Mouse (Mus musculus): ENCODE data around the gene Ssbp4. TPM values are rescaled to one million over a fixed set of nuclear protein-coding genes. Genes with fewer than 3 reads are reported as not detected.

Gene Ssbp4
- polyA plus RNA-seq, 1 experiment from 2014 or later: 100 TPM

- Histone ChIP-seq H3K27me3 (0 out of 2 replicates have a peak, but pooled peaks cover 2% of the 10 kb centered on the region), H3K4me2 (peak overlapping the region; percentile 93), H3K4me3 (peak overlapping the region; percentile 79; the same call in 1 of the 2 replicates), H3K27ac (no peak overlapping the region), H3K9ac (peak overlapping the region; percentile 90; the same call in 1 of the 2 replicates), H3K4me1 (peaks cover 52% of the 10 kb centered on the region), H3K36me3 (peaks cover 22% of the 10 kb centered on the region), H3K9me3 (no peaks in the 10 kb centered on the region)
- 81% methylated on average over 9 of the region's 9 CpGs for WGBS
- no peak for ATAC-seq (ENCODE audit: insufficient number of reproducible peaks, insufficient read depth, low FRiP score, low TSS enrichment, low read depth)
Measured at GRCm38 (mm10) chr8:70605871-70606779, 2.5 kb downstream of the Ssbp4 start.

- no peak for ATAC-seq (ENCODE audit: insufficient number of reproducible peaks, insufficient read depth, low FRiP score, low TSS enrichment, low read depth)
Measured at GRCm38 (mm10) chr8:70604558-70604957, 4.1 kb downstream of the Ssbp4 start.

DNA sequence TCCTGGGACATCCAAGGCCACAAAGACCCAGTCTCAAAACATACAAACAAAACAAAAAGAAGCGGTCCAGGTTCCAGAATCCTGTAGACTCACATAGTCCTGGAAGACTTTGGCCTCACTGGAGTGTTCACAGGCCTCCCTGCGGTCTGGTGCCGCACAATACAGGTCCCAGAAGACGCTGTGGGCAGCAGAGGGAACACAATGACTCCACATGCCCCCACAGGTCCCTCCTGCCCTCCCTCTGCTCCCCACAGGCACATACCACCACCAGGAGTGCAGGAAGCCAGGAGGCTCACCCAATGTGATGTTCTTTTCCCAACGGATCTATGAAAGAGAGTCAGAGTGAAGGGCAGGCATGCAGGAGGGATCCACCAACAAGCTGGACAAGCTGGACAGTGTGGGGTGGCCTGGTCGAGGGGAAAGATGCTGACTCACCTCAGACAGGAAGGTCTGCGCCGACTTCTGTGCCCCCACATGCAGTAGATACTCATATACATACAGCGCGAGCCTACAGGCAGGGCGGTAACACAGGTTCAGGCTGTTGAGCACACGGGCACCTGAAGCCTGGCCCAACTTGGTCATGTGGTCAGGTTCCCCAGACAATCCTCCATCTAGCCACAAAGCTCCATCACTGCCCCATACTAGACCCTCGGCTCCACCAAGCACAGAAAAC is 6.4 kb downstream of the Ssbp4 start:
- H3K9ac ChIP-seq: no peak overlapping the region

More at GRCm38 (mm10) chr8:70604558-70604957, 4.1 kb downstream of the Ssbp4 start:
- Histone ChIP-seq H3K27me3 (no peaks in the 10 kb centered on the region), H3K9me3 (no peaks in the 10 kb centered on the region), H3K36me3 (peaks cover 23% of the 10 kb centered on the region), H3K9ac (0 out of 2 replicates have a peak overlapping the region, but pooled peaks have one; percentile 12), H3K4me3 (no peak overlapping the region), H3K4me1 (peaks cover 48% of the 10 kb centered on the region), H3K4me2 (no peak overlapping the region), H3K27ac (no peak overlapping the region)
- 88% methylated on average over 7 of the region's 7 CpGs for WGBS

GRCm38 (mm10) chr8:70601271-70601649 is 7.4 kb downstream of the Ssbp4 start:
- peaks cover 6% of the 10 kb centered on the region; the same call in 1 of the 2 replicates for H3K27me3 ChIP-seq
- H3K4me1 ChIP-seq: peaks cover 54% of the 10 kb centered on the region
- H3K9me3 ChIP-seq: no peaks in the 10 kb centered on the region
- H3K4me3 ChIP-seq: peak overlapping the region; percentile 23
- no peak for ATAC-seq (ENCODE audit: insufficient number of reproducible peaks, insufficient read depth, low FRiP score, low TSS enrichment, low read depth)
- peak overlapping the region; percentile 35; the same call in 1 of the 2 replicates for H3K27ac ChIP-seq
- peak overlapping the region; percentile 57 for H3K4me2 ChIP-seq
- WGBS: under 1% methylated on average over 26 of the region's 26 CpGs
- peak overlapping the region; percentile 27; the same call in 1 of the 2 replicates for H3K9ac ChIP-seq
- peaks cover 41% of the 10 kb centered on the region for H3K36me3 ChIP-seq

More for the DNA sequence above, 6.4 kb downstream of the Ssbp4 start:
- WGBS: 93% methylated on average over 13 of the region's 13 CpGs
- H3K4me2 ChIP-seq: no peak overlapping the region
- H3K4me1 ChIP-seq: peaks cover 54% of the 10 kb centered on the region
- no peaks in the 10 kb centered on the region for H3K9me3 ChIP-seq
- H3K27me3 ChIP-seq: no peaks in the 10 kb centered on the region
- H3K36me3 ChIP-seq: peaks cover 31% of the 10 kb centered on the region
- H3K27ac ChIP-seq: no peak overlapping the region
- no peak for ATAC-seq (ENCODE audit: insufficient number of reproducible peaks, insufficient read depth, low FRiP score, low TSS enrichment, low read depth)
- no peak overlapping the region for H3K4me3 ChIP-seq

- no peak for ATAC-seq (ENCODE audit: insufficient number of reproducible peaks, insufficient read depth, low FRiP score, low TSS enrichment, low read depth)
- Histone ChIP-seq H3K9ac (peak overlapping the region; percentile 27; the same call in 1 of the 2 replicates), H3K9me3 (no peaks in the 10 kb centered on the region), H3K27ac (peak overlapping the region; percentile 35; the same call in 1 of the 2 replicates), H3K4me2 (peak overlapping the region; percentile 57), H3K36me3 (peaks cover 47% of the 10 kb centered on the region), H3K4me1 (peaks cover 55% of the 10 kb centered on the region), H3K4me3 (peak overlapping the region; percentile 23), H3K27me3 (peaks cover 6% of the 10 kb centered on the region; the same call in 1 of the 2 replicates)
- 23% methylated on average over 10 of the region's 10 CpGs for WGBS
Measured at GRCm38 (mm10) chr8:70600473-70601270, 8.0 kb downstream of the Ssbp4 start.

DNA sequence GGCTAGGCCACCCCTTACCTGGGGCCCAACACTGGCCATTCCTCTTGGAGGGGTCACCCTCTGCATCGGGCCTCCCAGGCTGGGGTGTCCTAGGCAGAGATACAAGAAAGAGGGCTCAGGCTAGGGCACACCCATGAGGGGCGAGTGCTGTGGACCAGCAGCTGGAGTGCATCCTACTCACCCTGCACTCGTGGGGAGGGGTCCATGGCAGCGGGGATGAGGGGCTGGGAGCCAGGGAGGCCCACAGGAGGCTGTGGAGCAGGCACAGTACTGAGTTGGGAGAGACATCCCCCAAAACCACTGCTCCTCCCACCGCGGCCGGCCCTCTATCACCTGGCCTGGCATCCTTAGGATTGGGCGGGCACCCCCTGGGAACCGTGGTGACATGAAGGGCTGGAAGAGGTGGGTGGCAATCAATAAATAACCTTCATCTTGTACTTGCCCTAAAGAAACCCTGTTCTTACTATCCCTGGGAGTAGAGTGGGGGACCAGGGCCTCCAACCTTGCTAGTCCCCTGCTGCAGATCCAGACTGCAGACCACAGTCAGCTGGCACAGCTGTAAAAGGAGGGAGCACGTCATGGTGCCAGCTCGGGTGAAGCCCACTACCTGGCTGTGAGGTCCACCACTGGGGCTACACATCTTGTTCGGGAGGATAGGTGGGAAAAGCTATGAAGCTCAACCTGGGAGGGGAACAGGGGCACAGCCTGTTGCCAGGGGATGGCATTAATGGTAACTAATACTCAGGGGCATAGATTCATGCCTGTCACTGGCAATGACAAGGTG is 9.0 kb downstream of the Ssbp4 start:
- Histone ChIP-seq H3K9ac (peak overlapping the region; percentile 85; the same call in 1 of the 2 replicates), H3K27ac (no peak overlapping the region), H3K36me3 (peaks cover 48% of the 10 kb centered on the region), H3K4me1 (peaks cover 64% of the 10 kb centered on the region), H3K4me3 (no peak overlapping the region), H3K9me3 (no peaks in the 10 kb centered on the region), H3K4me2 (no peak overlapping the region), H3K27me3 (peaks cover 6% of the 10 kb centered on the region; the same call in 1 of the 2 replicates)
- no peak for ATAC-seq (ENCODE audit: insufficient number of reproducible peaks, insufficient read depth, low FRiP score, low TSS enrichment, low read depth)
- 84% methylated on average over 12 of the region's 12 CpGs for WGBS

- H3K4me3 ChIP-seq: peak overlapping the region; percentile 55
- H3K36me3 ChIP-seq: peaks cover 45% of the 10 kb centered on the region
- H3K4me2 ChIP-seq: peak overlapping the region; percentile 89
- 12% methylated on average over 10 of the region's 10 CpGs for WGBS
- H3K4me1 ChIP-seq: peaks cover 66% of the 10 kb centered on the region
- peaks cover 6% of the 10 kb centered on the region; the same call in 1 of the 2 replicates for H3K27me3 ChIP-seq
- peak overlapping the region; percentile 85 for H3K9ac ChIP-seq
- no peak for ATAC-seq (ENCODE audit: insufficient number of reproducible peaks, insufficient read depth, low FRiP score, low TSS enrichment, low read depth)
- H3K9me3 ChIP-seq: no peaks in the 10 kb centered on the region
- H3K27ac ChIP-seq: peak overlapping the region; percentile 69; the same call in 1 of the 2 replicates
Measured at GRCm38 (mm10) chr8:70598722-70599121, 9.9 kb downstream of the Ssbp4 start.

GRCm38 (mm10) chr8:70598283-70598682 is 10.4 kb downstream of the Ssbp4 start:
- peaks cover 45% of the 10 kb centered on the region for H3K36me3 ChIP-seq
- WGBS: under 1% methylated on average over 29 of the region's 29 CpGs

DNA sequence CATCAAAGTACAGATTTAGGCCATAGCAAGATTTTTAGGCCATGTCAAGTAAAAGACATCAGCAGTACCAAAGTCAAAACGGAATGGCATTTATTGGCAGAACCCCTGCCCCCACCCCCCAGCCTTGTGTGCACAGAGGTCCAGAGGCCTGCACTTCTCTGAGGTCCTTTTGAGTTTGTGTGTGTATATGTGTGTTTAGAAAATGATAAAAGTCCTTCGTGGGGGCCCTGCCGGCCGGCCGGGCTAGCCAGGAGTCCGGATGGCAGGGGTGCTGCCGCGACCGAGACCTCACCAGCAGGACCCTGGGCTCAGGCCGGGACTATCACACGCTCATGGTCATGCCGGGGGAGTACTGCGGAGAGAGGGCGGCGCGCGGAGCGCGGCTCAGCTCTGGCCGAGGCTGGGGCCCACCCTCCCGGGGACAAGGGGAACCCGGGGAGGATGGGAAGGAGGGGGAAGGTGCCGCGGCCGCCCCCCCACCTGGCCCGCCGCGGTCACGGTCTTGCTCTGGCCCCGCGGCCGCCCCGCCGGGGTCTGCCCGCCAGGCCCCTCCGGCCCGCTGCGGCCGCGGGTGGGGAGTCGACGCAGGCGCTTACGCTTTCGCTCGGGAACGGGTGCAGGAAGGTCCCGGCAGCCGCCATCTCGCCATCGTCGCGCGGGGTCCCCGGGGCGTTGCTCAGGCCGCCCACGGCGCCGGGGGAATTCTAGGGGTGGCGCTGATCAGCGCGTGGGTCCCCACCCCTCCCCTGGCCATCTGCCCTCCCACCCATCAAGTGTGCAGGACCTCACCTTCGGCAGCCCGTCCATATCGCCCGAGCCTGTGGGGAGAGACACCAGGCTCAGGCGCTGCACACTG is 11.0 kb downstream of the Ssbp4 start:
- H3K27me3 ChIP-seq: peaks cover 6% of the 10 kb centered on the region; the same call in 1 of the 2 replicates
- peak overlapping the region; percentile 55 for H3K4me3 ChIP-seq
- H3K27ac ChIP-seq: peak overlapping the region; percentile 69
- peaks cover 74% of the 10 kb centered on the region for H3K4me1 ChIP-seq
- 7% methylated on average over 62 of the region's 68 CpGs for WGBS
- peaks cover 40% of the 10 kb centered on the region for H3K36me3 ChIP-seq
- ATAC-seq (ENCODE audit: insufficient number of reproducible peaks, insufficient read depth, low FRiP score, low TSS enrichment, low read depth): no peak
- H3K4me2 ChIP-seq: peak overlapping the region; percentile 89
- no peaks in the 10 kb centered on the region for H3K9me3 ChIP-seq
- peak overlapping the region; percentile 85 for H3K9ac ChIP-seq

More at GRCm38 (mm10) chr8:70598283-70598682, 10.4 kb downstream of the Ssbp4 start:
- peak overlapping the region; percentile 89 for H3K4me2 ChIP-seq
- H3K4me1 ChIP-seq: peaks cover 70% of the 10 kb centered on the region
- peaks cover 6% of the 10 kb centered on the region; the same call in 1 of the 2 replicates for H3K27me3 ChIP-seq
- H3K4me3 ChIP-seq: peak overlapping the region; percentile 55
- H3K9me3 ChIP-seq: no peaks in the 10 kb centered on the region
- peak; percentile 5; the same call in 1 of the 2 replicates for ATAC-seq (ENCODE audit: insufficient number of reproducible peaks, insufficient read depth, low FRiP score, low TSS enrichment, low read depth)
- H3K27ac ChIP-seq: peak overlapping the region; percentile 69
- peak overlapping the region; percentile 85 for H3K9ac ChIP-seq
